In the genomic region with DNA sequence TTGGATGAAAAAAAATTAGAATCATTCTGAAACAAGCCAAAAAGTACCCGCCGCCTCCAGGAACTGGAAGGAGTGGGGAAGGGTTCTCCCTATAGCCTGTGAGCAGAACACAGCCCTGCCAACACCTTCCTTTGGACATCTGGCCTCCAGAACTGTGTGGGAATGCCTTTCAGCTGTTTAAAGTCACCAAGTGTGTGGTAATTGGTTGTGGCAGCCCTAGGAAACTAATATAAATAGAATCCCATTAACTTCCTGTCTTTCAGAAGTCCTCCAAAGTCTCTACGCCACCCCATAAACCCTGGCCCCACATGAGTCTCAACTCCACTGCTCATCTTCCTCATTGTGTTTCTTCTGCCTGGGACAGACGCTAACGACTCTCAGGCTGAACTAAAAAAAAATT, we compare ENCODE assay signal across 13 mouse cellular contexts.
DNase-seq lines count a peak whose midpoint lies in the region; ATAC-seq and TF ChIP-seq lines count a peak whose summit lies in the region.
"Had no signal": no experiment of that assay in that cellular context is flagged by ENCODE, and none has a peak within 500 bp of the region (broad histone marks: within the 10 kb centered on the region; RNA-seq: fewer than 3 reads in every experiment).

No protein-coding gene starts in this region.

- H3K4me3 ChIP-seq in limb, embryonic 14.5 days (replicated peaks; ENCODE audit: low read length): no peak overlapping the region
- H3K4me3 ChIP-seq: limb, embryonic 15.5 days; midbrain, embryonic 12.5 days; neural tube, embryonic 13.5 days had no signal

- WGBS in limb, embryonic 14.5 days: 25% methylated on average over 5 of the region's 5 CpGs

- H3K4me1 ChIP-seq in limb, embryonic 14.5 days (ENCODE audit: control insufficient read depth, insufficient read depth, low read length): no peaks in the 10 kb centered on the region
- H3K4me1 ChIP-seq: limb, embryonic 15.5 days; midbrain, embryonic 12.5 days; neural tube, embryonic 13.5 days had no signal

- H3K9ac ChIP-seq in limb, embryonic 14.5 days (ENCODE audit: low read depth, low read length, severe bottlenecking): no peak overlapping the region
- H3K9ac ChIP-seq: limb, embryonic 15.5 days; midbrain, embryonic 12.5 days; neural tube, embryonic 13.5 days had no signal

- H3K9me3 ChIP-seq in limb, embryonic 14.5 days (ENCODE audit: control insufficient read depth, low read length): no peaks in the 10 kb centered on the region
- H3K9me3 ChIP-seq: limb, embryonic 15.5 days; midbrain, embryonic 12.5 days; neural tube, embryonic 13.5 days had no signal

- H3K36me3 ChIP-seq in limb, embryonic 14.5 days (ENCODE audit: control insufficient read depth, insufficient read depth, low read length): no peaks in the 10 kb centered on the region
- H3K36me3 ChIP-seq: limb, embryonic 15.5 days; midbrain, embryonic 12.5 days; neural tube, embryonic 13.5 days had no signal

- TF ChIP-seq POLR2A in limb, embryonic 14.5 days (IDR thresholded peaks at IDR 0.05; ENCODE audit: borderline replicate concordance, extremely low read depth, insufficient read depth, insufficient read length): no peak

- H3K27me3 ChIP-seq in limb, embryonic 14.5 days (ENCODE audit: control insufficient read depth, insufficient read depth, low read length): no peaks in the 10 kb centered on the region
- H3K27me3 ChIP-seq: limb, embryonic 15.5 days; midbrain, embryonic 12.5 days; neural tube, embryonic 13.5 days had no signal

- no peak for DNase-seq in frontal cortex, postnatal 25 days (ENCODE audit: low spot score in 2 of 2)
- DNase-seq in right cerebral cortex, adult 18-20 months: peak; percentile 24
- DNase-seq in right cerebral cortex, postnatal 4 days: no peak
- DNase-seq in limb, embryonic 14.5 days (ENCODE audit: low spot score): peak; percentile 37
- peak; percentile 7 for DNase-seq in yolk sac, embryonic 10.5 days (ENCODE audit: low spot score)
- no peak for DNase-seq in gastrocnemius, postnatal 25 days
- no peak for DNase-seq in urinary bladder, postnatal 14 days (ENCODE audit: low spot score)
- DNase-seq: heart, postnatal 10 days; kidney, postnatal 36 days had no signal

- H3K27ac ChIP-seq in limb, embryonic 14.5 days (replicated peaks; ENCODE audit: low read depth, low read length): no peak overlapping the region
- H3K27ac ChIP-seq: limb, embryonic 15.5 days; midbrain, embryonic 12.5 days; neural tube, embryonic 13.5 days had no signal

- H3K4me2 ChIP-seq in limb, embryonic 14.5 days (replicated peaks; ENCODE audit: low read depth, low read length, severe bottlenecking): no peak overlapping the region
- H3K4me2 ChIP-seq: limb, embryonic 15.5 days; midbrain, embryonic 12.5 days; neural tube, embryonic 13.5 days had no signal

- ATAC-seq in frontal cortex, adult (ENCODE audit: low TSS enrichment): peak; percentile 84
- no peak; the same call in 1 of the 2 replicates for ATAC-seq in limb, embryonic 14.5 days (ENCODE audit: low FRiP score, low read depth)

Comparison
In these comparisons a context has a peak if more than half of its experiments do, and no peak if none do; other contexts are left out.
1. DNase-seq: peak in right cerebral cortex, adult 18-20 months (single experiment), limb, embryonic 14.5 days (single experiment) and yolk sac, embryonic 10.5 days (single experiment); none in frontal cortex, postnatal 25 days (0 of 2), right cerebral cortex, postnatal 4 days (single experiment), gastrocnemius, postnatal 25 days (single experiment) and urinary bladder, postnatal 14 days (single experiment).